Mouse (Mus musculus) embryonic facial prominence, embryonic 13.5 days (tissue): ENCODE measurements around the gene Nrg3. TPM values are rescaled to one million over a fixed set of nuclear protein-coding genes. Genes with fewer than 3 reads are reported as not detected.
"Not testable (repeated sequence)": the region's sequence is repeated elsewhere in the genome, so short reads cannot be mapped to it uniquely, and the experiment has no call there.

ENCODE experiments used
- ATAC-seq: fragments of 200-750 bp; cut with Nextera tagmentation; 2 replicates; pipeline ENCODE4 v1.8.0; 2017; ENCODE audit warnings: low read depth; ENCODE audit not compliant: insufficient number of reproducible peaks, insufficient read depth, low FRiP score, low TSS enrichment
- H3K27ac ChIP-seq: fragments of 300-500 bp; sonication (generic); 2 replicates; pipeline ENCODE4 v1.5.1; 2015; ENCODE audit warnings: moderate library complexity, mild to moderate bottlenecking, inconsistent platforms
- H3K27me3 ChIP-seq: fragments of 300-500 bp; sonication (generic); 2 replicates; pipeline ENCODE4 v1.6.1; 2015; ENCODE audit warnings: mild to moderate bottlenecking, inconsistent platforms
- H3K36me3 ChIP-seq: fragments of 300-500 bp; sonication (generic); 2 replicates; pipeline ENCODE4 v1.6.1; 2015; ENCODE audit warnings: mild to moderate bottlenecking, inconsistent platforms
- H3K4me1 ChIP-seq: fragments of 300-500 bp; sonication (generic); 2 replicates; pipeline ENCODE4 v1.6.1; 2015; ENCODE audit warnings: inconsistent platforms
- H3K4me2 ChIP-seq: fragments of 300-500 bp; sonication (generic); 2 replicates; pipeline ENCODE4 v1.6.1; 2015; ENCODE audit warnings: moderate library complexity, mild to moderate bottlenecking, inconsistent platforms
- H3K4me3 ChIP-seq: fragments of 300-500 bp; sonication (generic); 2 replicates; pipeline ENCODE4 v1.5.1; 2015; ENCODE audit warnings: mild to moderate bottlenecking, inconsistent platforms
- H3K9ac ChIP-seq: fragments of 300-500 bp; sonication (generic); 2 replicates; pipeline ENCODE4 v1.6.1; 2015; ENCODE audit warnings: mild to moderate bottlenecking, inconsistent platforms
- H3K9me3 ChIP-seq: fragments of 300-500 bp; sonication (generic); 2 replicates; pipeline ENCODE4 v1.6.1; 2016; ENCODE audit warnings: inconsistent platforms
- WGBS: fragments of 180-500 bp; shearing (Covaris S2); methylation state at CpG from one replicate; pipeline ENCODE4 v1.1.7; 2015; ENCODE audit warnings: mixed read lengths; 5-methylcytosine and 5-hydroxymethylcytosine counted together
- polyA plus RNA-seq: library from polyadenylated mRNA; unstranded; fragments of >200 nt; fragmentation: Nextera tagmentation; extraction: Ambion mirVana; gene quantifications from 2 replicates; pipeline ENCODE4 v1.2.1, GENCODE M21; 2015

Gene Nrg3
- polyA plus RNA-seq, 1 experiment from 2014 or later: 0.17 TPM

- peaks cover 9% of the 10 kb centered on the region for H3K4me1 ChIP-seq
- no peaks in the 10 kb centered on the region for H3K27me3 ChIP-seq
- H3K4me3 ChIP-seq: no peak overlapping the region
- no peaks in the 10 kb centered on the region for H3K36me3 ChIP-seq
- H3K27ac ChIP-seq: no peak overlapping the region
- no peak overlapping the region for H3K4me2 ChIP-seq
- 50% methylated on average over 2 of the region's 2 CpGs for WGBS
- H3K9me3 ChIP-seq: no peaks in the 10 kb centered on the region
- no peak overlapping the region for H3K9ac ChIP-seq
- ATAC-seq: no peak
These were observed 299.2 kb downstream of the Nrg3 start for GRCm38 (mm10) chr14:39173709-39174108.

DNA sequence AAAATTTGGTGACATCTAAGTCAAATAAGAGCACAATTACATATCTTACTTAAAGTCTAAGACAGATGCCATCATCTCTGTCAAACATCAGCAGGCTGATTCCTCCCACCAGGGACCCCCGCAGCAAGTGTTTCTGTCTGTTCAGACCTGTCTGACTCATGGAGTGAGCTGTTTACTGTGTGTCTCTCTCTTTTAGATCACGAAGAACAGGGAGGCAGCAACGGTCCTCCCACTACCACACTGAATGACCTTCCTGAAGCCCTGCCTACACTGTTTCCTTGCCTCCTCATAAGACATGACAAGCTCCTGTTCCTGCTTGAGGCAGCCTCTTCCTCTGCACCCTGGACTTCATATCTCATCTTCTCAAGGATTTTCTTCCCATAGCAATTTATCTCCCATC lies 312.7 kb downstream of the Nrg3 start:
- no peak overlapping the region for H3K4me2 ChIP-seq
- H3K27ac ChIP-seq: no peak overlapping the region
- no peaks in the 10 kb centered on the region for H3K9me3 ChIP-seq
- H3K4me3 ChIP-seq: no peak overlapping the region
- no peaks in the 10 kb centered on the region for H3K27me3 ChIP-seq
- H3K9ac ChIP-seq: no peak overlapping the region
- H3K4me1 ChIP-seq: no peaks in the 10 kb centered on the region
- WGBS: 64% methylated on average over 3 of the region's 3 CpGs
- no peaks in the 10 kb centered on the region for H3K36me3 ChIP-seq
- ATAC-seq: no peak

GRCm38 (mm10) chr14:39155462-39155861 lies 317.4 kb downstream of the Nrg3 start:
- ATAC-seq: no peak
- H3K9ac ChIP-seq: no peak overlapping the region
- 32% methylated on average over 1 of the region's 1 CpGs for WGBS

DNA sequence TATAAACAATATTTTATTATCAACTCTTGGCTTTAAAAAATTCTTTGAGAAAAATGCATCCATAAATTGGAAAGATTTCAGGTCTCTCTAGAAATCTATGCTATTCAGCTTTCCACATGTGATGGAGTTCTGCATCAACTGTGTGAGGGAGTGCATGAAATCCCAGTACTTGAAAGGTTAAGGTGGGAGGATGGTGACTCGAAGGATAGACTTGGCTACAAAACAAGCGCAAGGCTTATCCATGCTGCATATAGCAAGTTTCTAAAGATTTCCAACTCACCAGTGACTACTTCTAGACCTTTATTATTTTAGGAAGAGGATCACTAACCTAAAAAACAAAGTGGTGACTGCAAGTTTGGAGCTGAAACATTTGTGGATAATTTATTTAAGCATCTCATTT lies 343.1 kb downstream of the Nrg3 start:
- H3K4me3 ChIP-seq: no peak overlapping the region
- H3K4me1 ChIP-seq: no peaks in the 10 kb centered on the region
- H3K9ac ChIP-seq: no peak overlapping the region
- H3K27ac ChIP-seq: no peak overlapping the region
- ATAC-seq: no peak
- no peak overlapping the region for H3K4me2 ChIP-seq
- H3K36me3 ChIP-seq: no peaks in the 10 kb centered on the region
- H3K9me3 ChIP-seq: no peaks in the 10 kb centered on the region
- WGBS: 79% methylated on average over 2 of the region's 2 CpGs
- H3K27me3 ChIP-seq: no peaks in the 10 kb centered on the region

More at GRCm38 (mm10) chr14:39155462-39155861, 317.4 kb downstream of the Nrg3 start:
- Histone ChIP-seq H3K27me3 (no peaks in the 10 kb centered on the region), H3K4me3 (no peak overlapping the region), H3K36me3 (no peaks in the 10 kb centered on the region), H3K27ac (no peak overlapping the region), H3K4me1 (no peaks in the 10 kb centered on the region), H3K9me3 (no peaks in the 10 kb centered on the region), H3K4me2 (no peak overlapping the region)

- H3K4me2 ChIP-seq: no peak overlapping the region
- 60% methylated on average over 3 of the region's 3 CpGs for WGBS
- H3K27me3 ChIP-seq: no peaks in the 10 kb centered on the region
- ATAC-seq: no peak
- H3K4me1 ChIP-seq: no peaks in the 10 kb centered on the region
- no peaks in the 10 kb centered on the region for H3K9me3 ChIP-seq
- no peaks in the 10 kb centered on the region for H3K36me3 ChIP-seq
- H3K27ac ChIP-seq: no peak overlapping the region
- H3K4me3 ChIP-seq: no peak overlapping the region
- no peak overlapping the region for H3K9ac ChIP-seq
These were observed 354.9 kb downstream of the Nrg3 start for GRCm38 (mm10) chr14:39117977-39118376.

DNA sequence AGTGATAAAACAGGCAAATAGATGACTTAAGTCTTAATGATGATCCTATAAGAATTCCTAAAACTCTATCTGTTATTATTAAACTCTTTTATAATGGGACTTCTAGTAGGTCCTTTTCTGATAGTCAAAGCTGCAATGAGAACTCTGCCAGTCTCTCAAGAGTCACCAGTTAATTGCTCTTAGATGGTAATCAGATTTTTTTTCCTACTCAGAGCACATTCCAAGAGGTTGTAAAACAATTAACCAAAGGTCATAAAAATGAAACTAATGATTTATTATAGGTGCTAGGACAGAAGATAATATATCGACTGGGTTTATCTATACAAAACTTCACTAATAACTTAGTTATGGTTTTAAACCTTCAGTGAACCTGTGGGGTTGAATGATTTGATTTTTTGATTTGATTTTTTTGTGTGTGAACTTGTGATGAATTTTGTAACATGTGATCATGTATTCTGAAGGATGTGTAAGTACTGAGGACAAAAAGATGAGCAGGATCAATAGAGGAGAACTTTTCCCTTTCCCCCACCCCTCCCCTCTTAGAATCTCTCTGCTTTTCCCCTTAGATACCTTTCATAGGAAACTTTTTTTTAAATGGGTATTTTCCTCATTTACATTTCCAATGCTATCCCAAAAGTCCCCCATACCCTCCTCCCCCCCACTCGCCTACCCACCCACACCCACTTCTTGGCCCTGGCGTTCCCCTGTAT lies 356.2 kb downstream of the Nrg3 start:
- H3K9me3 ChIP-seq, H3K4me1 ChIP-seq, ATAC-seq, H3K27me3 ChIP-seq, H3K27ac ChIP-seq, H3K9ac ChIP-seq, H3K4me3 ChIP-seq, H3K4me2 ChIP-seq, H3K36me3 ChIP-seq: not testable (repeated sequence)
- whole genome bisulfite sequencing: 89% methylated on average over 3 of the region's 3 CpGs

DNA sequence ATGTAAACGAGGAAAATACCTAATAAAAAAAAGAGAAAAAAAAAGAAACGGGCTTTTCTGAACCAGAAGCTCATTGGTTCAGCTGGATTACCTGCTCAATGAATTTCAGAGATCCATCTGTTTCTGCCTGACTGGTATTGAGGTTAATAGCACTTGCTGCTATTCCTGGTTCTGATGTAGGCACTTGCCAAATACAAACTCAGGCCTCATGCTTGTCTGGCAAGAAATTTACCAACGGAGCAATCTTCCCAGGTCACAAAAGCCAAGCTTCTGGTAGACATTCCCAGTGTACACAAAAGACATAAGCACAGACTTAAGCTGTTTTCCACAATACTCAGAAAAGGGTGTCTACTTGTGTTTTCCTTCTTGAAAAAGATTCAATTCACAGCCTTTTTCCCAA lies 363.3 kb downstream of the Nrg3 start:
- WGBS: 83% methylated on average over 3 of the region's 3 CpGs
- no peaks in the 10 kb centered on the region for H3K9me3 ChIP-seq
- H3K4me1 ChIP-seq: no peaks in the 10 kb centered on the region
- no peak overlapping the region for H3K27ac ChIP-seq
- no peak for ATAC-seq
- no peaks in the 10 kb centered on the region for H3K27me3 ChIP-seq
- H3K36me3 ChIP-seq: no peaks in the 10 kb centered on the region
- H3K4me2 ChIP-seq: no peak overlapping the region
- no peak overlapping the region for H3K9ac ChIP-seq
- H3K4me3 ChIP-seq: no peak overlapping the region

DNA sequence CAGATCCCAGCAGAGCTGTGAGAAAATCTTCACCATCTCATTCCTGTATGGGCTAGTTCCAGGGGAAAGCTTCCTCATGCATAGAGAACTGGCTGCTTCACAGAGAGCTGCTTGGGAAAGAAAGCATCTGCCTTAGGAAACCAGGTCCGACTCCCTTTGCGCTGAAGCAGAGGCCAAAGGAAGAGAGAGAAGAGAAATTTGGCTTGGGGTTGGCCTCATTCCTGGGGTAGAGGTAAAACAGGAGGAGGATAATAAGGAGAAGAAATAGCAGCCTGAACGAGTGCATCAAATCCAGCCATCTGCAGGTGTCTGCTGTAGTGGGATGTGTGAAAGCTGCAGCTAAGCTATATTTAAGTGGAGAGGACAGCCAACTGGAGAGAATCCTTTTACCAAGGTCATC lies 366.1 kb downstream of the Nrg3 start:
- no peak for ATAC-seq
- 90% methylated on average over 3 of the region's 3 CpGs for WGBS
- no peaks in the 10 kb centered on the region for H3K4me1 ChIP-seq

GRCm38 (mm10) chr14:39095219-39095618 lies 377.7 kb downstream of the Nrg3 start:
- no peak for ATAC-seq
- no peaks in the 10 kb centered on the region for H3K27me3 ChIP-seq
- H3K9ac ChIP-seq: no peak overlapping the region
- H3K9me3 ChIP-seq: no peaks in the 10 kb centered on the region
- H3K27ac ChIP-seq: no peak overlapping the region
- no peak overlapping the region for H3K4me3 ChIP-seq
- WGBS: 68% methylated on average over 1 of the region's 1 CpGs
- no peaks in the 10 kb centered on the region for H3K4me1 ChIP-seq
- no peaks in the 10 kb centered on the region for H3K36me3 ChIP-seq
- H3K4me2 ChIP-seq: no peak overlapping the region

More for the DNA sequence above, 366.1 kb downstream of the Nrg3 start:
- Histone ChIP-seq H3K27ac (no peak overlapping the region), H3K4me3 (no peak overlapping the region), H3K27me3 (no peaks in the 10 kb centered on the region), H3K4me2 (no peak overlapping the region), H3K9ac (no peak overlapping the region), H3K36me3 (no peaks in the 10 kb centered on the region), H3K9me3 (no peaks in the 10 kb centered on the region)

DNA sequence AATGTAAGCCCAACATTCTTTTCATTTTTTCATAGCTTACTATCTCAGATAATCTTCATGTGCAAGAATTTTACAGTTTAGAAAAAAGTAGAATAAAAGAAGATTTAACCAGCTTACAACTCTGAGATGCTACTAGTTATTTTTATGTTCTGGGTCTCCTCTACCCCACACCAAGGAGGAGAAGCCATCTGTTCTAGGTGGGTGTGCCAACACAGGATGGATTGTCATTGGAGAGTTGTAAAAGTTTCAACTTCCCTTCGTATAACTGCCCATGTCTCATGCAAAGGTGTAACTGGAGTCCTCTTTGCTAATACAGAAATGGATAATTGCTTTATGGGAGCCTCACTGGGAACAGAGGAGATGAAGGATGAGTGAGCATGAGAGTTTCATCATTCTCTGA lies 393.4 kb downstream of the Nrg3 start:
- Histone ChIP-seq H3K4me1 (no peaks in the 10 kb centered on the region), H3K27ac (no peak overlapping the region), H3K9ac (no peak overlapping the region), H3K9me3 (no peaks in the 10 kb centered on the region), H3K4me2 (no peak overlapping the region), H3K36me3 (no peaks in the 10 kb centered on the region), H3K4me3 (no peak overlapping the region), H3K27me3 (no peaks in the 10 kb centered on the region)
- WGBS: 77% methylated on average over 1 of the region's 1 CpGs
- no peak for ATAC-seq

DNA sequence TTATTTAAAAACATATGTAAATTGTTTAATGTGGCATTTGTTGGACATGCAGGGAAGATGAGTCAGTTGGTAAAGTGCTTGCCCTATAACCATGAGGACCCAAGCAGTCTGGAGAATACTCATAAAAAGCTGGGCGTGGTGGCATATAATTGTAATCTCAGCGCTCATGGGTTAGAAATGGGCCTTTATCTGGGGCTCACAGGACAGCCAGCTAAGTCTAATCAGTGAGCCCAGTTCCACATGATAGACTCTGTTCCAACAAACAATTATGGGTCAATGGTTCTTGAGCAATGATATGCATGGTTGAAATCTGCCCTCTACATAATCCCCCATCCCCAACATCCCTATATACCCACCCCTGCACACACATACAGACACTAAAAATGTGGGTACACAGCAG lies 421.3 kb downstream of the Nrg3 start:
- Histone ChIP-seq H3K4me1 (no peaks in the 10 kb centered on the region), H3K9me3 (no peaks in the 10 kb centered on the region), H3K27me3 (no peaks in the 10 kb centered on the region), H3K36me3 (no peaks in the 10 kb centered on the region), H3K27ac (no peak overlapping the region), H3K4me2 (no peak overlapping the region), H3K4me3 (no peak overlapping the region), H3K9ac (no peak overlapping the region)
- WGBS: 87% methylated on average over 2 of the region's 2 CpGs
- no peak for ATAC-seq

GRCm38 (mm10) chr14:39049021-39049420 lies 423.9 kb downstream of the Nrg3 start:
- H3K36me3 ChIP-seq: no peaks in the 10 kb centered on the region
- no peak overlapping the region for H3K4me3 ChIP-seq
- ATAC-seq: no peak
- H3K27ac ChIP-seq: no peak overlapping the region
- no peaks in the 10 kb centered on the region for H3K4me1 ChIP-seq
- WGBS: 62% methylated on average over 2 of the region's 2 CpGs
- H3K9me3 ChIP-seq: no peaks in the 10 kb centered on the region
- H3K4me2 ChIP-seq: no peak overlapping the region
- H3K9ac ChIP-seq: no peak overlapping the region
- H3K27me3 ChIP-seq: no peaks in the 10 kb centered on the region
